Mouse (Mus musculus) heart, adult 2 months (tissue): ENCODE data around the gene Zbtb9. TPM values are rescaled to one million over a fixed set of nuclear protein-coding genes. Genes with fewer than 3 reads are reported as not detected.
"Not testable (repeated sequence)": the region's sequence is repeated elsewhere in the genome, so short reads cannot be mapped to it uniquely, and the experiment has no call there.

Experiments used
- DNase-seq, 2 experiments: peaks; one replicate each; pipeline ENCODE4 v3.0.0; 2021
- H3K27ac ChIP-seq: fragments of 200-600 bp; 2 replicates; pipeline ENCODE4 v1.8.1; 2022
- H3K27me3 ChIP-seq: fragments of 200-500 bp; 2 replicates; pipeline ENCODE4 v1.6.1; 2012; ENCODE audit warnings: mild to moderate bottlenecking, low read length, inconsistent platforms, mixed read lengths; ENCODE audit not compliant: control insufficient read depth, insufficient read depth
- H3K36me3 ChIP-seq: fragments of 200-500 bp; 2 replicates; pipeline ENCODE4 v1.6.1; 2012; ENCODE audit warnings: low read length, inconsistent platforms; ENCODE audit not compliant: control insufficient read depth, insufficient read depth
- H3K4me1 ChIP-seq: fragments of 200-500 bp; 2 replicates; pipeline ENCODE4 v1.6.1; 2011; ENCODE audit warnings: low read length; ENCODE audit not compliant: control insufficient read depth, insufficient read depth
- H3K4me3 ChIP-seq: fragments of 200-600 bp; 2 replicates; pipeline ENCODE4 v1.8.1; 2022
- H3K79me2 ChIP-seq: fragments of 200-500 bp; replicated peaks from 2 replicates; pipeline ENCODE4 v1.6.1; 2012; ENCODE audit warnings: mild to moderate bottlenecking, inconsistent platforms, low read length, moderate library complexity, mixed read lengths; ENCODE audit not compliant: control insufficient read depth, insufficient read depth
- H3K9ac ChIP-seq: fragments of 200-500 bp; 2 replicates; pipeline ENCODE4 v1.6.1; 2012; ENCODE audit warnings: low read depth, mild to moderate bottlenecking, control low read depth, inconsistent platforms, low read length, mixed read lengths
- CTCF ChIP-seq: fragments of 200-600 bp; IDR thresholded peaks from 2 replicates; pipeline ENCODE4 v1.8.1; 2022; ENCODE audit warnings: antibody characterized with exemption, mild to moderate bottlenecking, moderate library complexity
- EP300 ChIP-seq: fragments of 200-500 bp; IDR thresholded peaks from 2 replicates; pipeline ENCODE4 v1.6.1; 2011; ENCODE audit warnings: low read depth, low read length, control low read depth; ENCODE audit not compliant: insufficient read depth
- POLR2A ChIP-seq: fragments of 200-500 bp; IDR thresholded peaks from 2 replicates; pipeline ENCODE4 v1.6.1; 2011; ENCODE audit warnings: mild to moderate bottlenecking, low read depth, low read length, control low read depth; ENCODE audit not compliant: insufficient read depth
- WGBS: fragments of 180-500 bp; shearing (Covaris S2); methylation state at CpG from one replicate; pipeline ENCODE4 v1.1.7; 2018; 5-methylcytosine and 5-hydroxymethylcytosine counted together
- intact Hi-C: fragments of 180-260 bp; cut with DNase I; formaldehyde crosslinking; loops from one replicate; pipeline ENCODE4 v1.15.1; 2025
- polyA plus RNA-seq: library from polyadenylated mRNA; depleted of rRNA; stranded (reverse); fragments of >200 nt; gene quantifications from 2 replicates; pipeline ENCODE4 v1.2.3, GENCODE M21; 2012
- total RNA-seq, 2 experiments: library from RNA; stranded (reverse); gene quantifications; 2 replicates each; pipeline ENCODE4 v1.2.3; 2021

Gene Zbtb9
- total and polyA plus RNA-seq, 3 experiments, result 1.5 to 3.5 (median 2.4) TPM

DNA sequence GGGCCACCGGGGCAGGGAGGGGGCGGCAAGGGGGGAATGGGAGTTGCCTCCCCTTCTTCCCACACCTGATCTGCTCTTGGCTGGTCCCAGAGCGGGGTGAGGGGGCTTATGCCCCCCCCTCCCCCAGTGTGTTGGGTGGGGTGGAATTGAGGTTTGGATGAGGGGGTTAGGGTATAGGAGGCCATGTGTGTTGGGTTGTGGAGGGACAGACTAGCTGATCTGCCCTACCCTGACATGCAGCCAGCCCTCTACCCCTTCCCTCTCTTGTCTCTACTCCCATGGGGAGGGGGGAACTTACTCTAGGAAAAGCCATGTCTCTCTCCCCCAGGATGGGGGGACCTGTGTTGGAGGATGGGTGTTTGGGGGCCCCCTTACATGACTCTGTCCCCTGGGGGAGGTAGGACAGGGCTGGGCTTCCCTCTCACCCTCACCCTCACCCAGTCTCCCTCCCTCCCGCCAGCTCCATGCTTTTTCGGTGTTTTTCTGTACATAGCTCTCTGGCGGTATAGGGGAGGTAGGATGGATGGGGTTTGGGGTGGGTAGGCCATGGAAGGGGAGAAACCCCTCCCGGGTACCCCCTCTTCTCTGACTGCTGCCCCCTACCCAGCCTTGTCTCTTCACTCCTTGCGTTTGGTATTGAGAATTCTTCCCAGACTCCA lies 1.6 kb upstream of the Zbtb9 start:
- Histone ChIP-seq H3K4me3 (no peak overlapping the region), H3K27me3 (no peaks in the 10 kb centered on the region), H3K27ac (no peak overlapping the region), H3K79me2 (0 out of 2 replicates have a peak, but pooled peaks cover 3% of the 10 kb centered on the region), H3K36me3 (no peaks in the 10 kb centered on the region), H3K4me1 (peaks cover 3% of the 10 kb centered on the region; the same call in 1 of the 2 replicates), H3K9ac (no peak overlapping the region)
- 60% methylated on average over 8 of the region's 8 CpGs for WGBS
- no peak for DNase-seq
- intact Hi-C loops, result loop anchor here (5.0 kb wide), 1 partner anchor 54 kb away; the partner anchor contains the start of gene Kifc5b
- TF ChIP-seq EP300 (no peak), POLR2A (no peak), CTCF (no peak)

DNA sequence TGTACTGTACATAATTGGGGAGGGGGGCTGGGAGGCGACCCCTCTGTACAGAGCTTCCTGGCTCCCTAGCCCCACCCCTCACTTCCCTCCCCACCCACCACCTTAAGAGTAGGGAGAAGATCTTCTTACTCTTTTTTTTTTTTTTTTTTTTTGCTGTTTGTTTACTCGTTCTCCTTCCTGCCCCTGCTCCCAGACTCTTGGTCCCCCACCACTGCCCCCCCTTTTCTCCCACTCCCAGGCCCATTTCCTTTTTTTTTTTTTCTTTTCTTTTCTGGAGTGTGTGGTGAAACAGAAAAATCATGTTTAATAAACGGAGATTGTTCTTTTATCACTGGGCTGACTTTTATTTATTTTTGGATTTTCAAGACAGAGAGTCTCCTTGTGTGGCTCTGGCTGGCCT lies 860 bp upstream of the Zbtb9 start:
- Histone ChIP-seq H3K4me3 (peak overlapping the region; percentile 81), H3K9ac (peak overlapping the region; percentile 91), H3K79me2 (0 out of 2 replicates have a peak, but pooled peaks cover 3% of the 10 kb centered on the region), H3K4me1 (peaks cover 3% of the 10 kb centered on the region; the same call in 1 of the 2 replicates), H3K27ac (peak overlapping the region; percentile 91; the same call in 1 of the 2 replicates), H3K27me3 (no peaks in the 10 kb centered on the region), H3K36me3 (no peaks in the 10 kb centered on the region)
- TF ChIP-seq POLR2A, result no peak
- no peak for TF ChIP-seq CTCF
- no peak for DNase-seq
- intact Hi-C loops, result loop anchor here (2.0 to 5.0 kb wide), 3 partner anchors 25 to 55 kb away; partner anchors contain the start of genes Cuta and Kifc5b
- 2% methylated on average over 3 of the region's 3 CpGs for WGBS

DNA sequence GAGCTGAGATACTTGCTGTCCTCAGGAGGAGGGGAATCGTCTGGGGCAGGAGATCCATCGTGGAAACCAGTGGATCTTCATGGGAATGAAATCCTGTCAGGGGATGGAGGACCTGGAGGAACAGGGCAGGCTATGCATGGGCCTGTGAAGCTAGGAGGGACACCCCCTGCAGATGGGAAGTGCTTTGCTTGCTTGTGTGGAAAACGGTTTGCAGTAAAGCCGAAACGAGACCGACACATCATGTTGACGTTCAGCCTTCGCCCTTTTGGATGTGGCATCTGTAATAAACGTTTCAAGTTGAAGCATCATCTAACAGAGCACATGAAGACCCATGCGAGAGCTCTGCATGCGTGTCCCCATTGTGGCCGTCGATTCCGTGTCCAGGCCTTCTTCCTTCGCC lies 1.6 kb downstream of the Zbtb9 start:
- no peak for DNase-seq
- H3K79me2 ChIP-seq, result 0 out of 2 replicates have a peak, but pooled peaks cover 3% of the 10 kb centered on the region
- H3K9ac ChIP-seq, result no peak overlapping the region
- WGBS, result 90% methylated on average over 15 of the region's 15 CpGs
- H3K27me3 ChIP-seq, result no peaks in the 10 kb centered on the region
- no peaks in the 10 kb centered on the region for H3K36me3 ChIP-seq
- TF ChIP-seq POLR2A (no peak), EP300 (no peak), CTCF (no peak)
- no peak overlapping the region for H3K4me3 ChIP-seq
- peaks cover 3% of the 10 kb centered on the region; the same call in 1 of the 2 replicates for H3K4me1 ChIP-seq
- intact Hi-C loops, result loop anchor here (5.0 kb wide), 1 partner anchor 57 kb away; the partner anchor contains the start of gene Kifc5b
- no peak overlapping the region for H3K27ac ChIP-seq

DNA sequence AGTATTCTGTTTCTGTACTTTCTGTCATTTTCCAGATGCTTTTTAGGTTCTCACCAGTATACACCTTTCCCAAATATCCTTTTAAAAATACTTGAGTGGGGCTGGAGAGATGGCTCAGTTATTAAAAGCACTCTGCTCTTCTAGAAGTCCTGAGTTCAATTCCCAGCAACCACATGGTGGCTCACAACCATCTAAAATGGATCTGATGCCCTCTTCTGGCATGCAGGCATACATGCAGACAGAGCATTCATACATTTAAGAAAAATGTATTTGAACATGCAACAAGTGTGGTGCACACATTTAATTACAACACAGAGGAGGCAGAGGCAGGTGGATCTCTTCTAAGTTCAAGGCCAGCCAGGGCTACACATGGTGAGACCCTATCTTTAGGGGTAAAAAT lies 2.4 kb downstream of the Zbtb9 start:
- intact Hi-C loops, result no loop called here
- no peaks in the 10 kb centered on the region for H3K27me3 ChIP-seq
- no peaks in the 10 kb centered on the region for H3K36me3 ChIP-seq

DNA sequence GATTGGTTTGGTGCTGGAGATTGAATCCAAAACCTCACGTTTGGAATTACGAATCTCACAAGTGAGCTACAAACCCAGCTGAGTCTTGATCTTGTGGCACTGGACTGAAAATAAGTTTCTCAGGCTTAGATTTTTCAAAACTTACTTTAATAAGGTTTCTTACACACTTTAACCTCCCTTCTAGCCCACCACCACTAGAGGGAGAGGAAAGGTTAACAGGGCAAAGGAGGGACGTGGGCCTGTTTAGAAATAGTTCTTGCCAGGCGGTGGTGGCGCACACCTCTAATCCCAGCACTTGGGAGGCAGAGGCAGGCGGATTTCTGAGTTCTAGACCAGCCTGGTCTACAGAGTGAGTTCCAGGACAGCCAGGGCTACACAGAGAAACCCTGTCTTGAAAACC lies 4.4 kb downstream of the Zbtb9 start:
- H3K27me3 ChIP-seq, intact Hi-C loops, H3K4me3 ChIP-seq, H3K4me1 ChIP-seq, DNase-seq, H3K79me2 ChIP-seq, H3K36me3 ChIP-seq, H3K9ac ChIP-seq, H3K27ac ChIP-seq: not testable (repeated sequence)
- TF ChIP-seq CTCF, result 0 out of 2 replicates have a peak, but pooled peaks have one; percentile 16
- 93% methylated on average over 6 of the region's 6 CpGs for WGBS

More for the DNA sequence above, 2.4 kb downstream of the Zbtb9 start:
- Histone ChIP-seq H3K27ac (no peak overlapping the region), H3K9ac (no peak overlapping the region), H3K79me2 (0 out of 2 replicates have a peak, but pooled peaks cover 3% of the 10 kb centered on the region), H3K4me1 (peaks cover 3% of the 10 kb centered on the region; the same call in 1 of the 2 replicates), H3K4me3 (no peak overlapping the region)
- no peak for TF ChIP-seq EP300
- no peak for TF ChIP-seq POLR2A
- peak; percentile 35 for TF ChIP-seq CTCF
- DNase-seq, result no peak

DNA sequence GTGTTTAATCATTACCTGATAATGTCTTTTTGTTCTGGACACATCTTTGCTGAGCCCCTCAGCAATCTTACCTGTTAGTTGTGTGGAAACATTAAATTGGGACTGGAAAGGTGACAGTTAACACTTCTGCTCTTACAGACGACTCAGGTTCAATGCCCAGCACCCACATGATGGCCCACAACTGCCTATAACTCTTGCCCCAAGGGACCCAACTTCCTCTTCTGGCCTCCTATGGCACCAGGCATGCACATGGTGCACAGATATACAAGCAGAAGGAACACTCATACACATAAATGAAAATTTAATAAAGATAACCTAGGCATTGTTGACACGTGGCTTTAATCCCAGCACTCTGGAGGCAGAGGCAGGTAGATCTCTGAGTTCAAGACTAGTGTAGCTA lies 6.5 kb downstream of the Zbtb9 start:
- no peaks in the 10 kb centered on the region for H3K27me3 ChIP-seq
- TF ChIP-seq EP300 (no peak), CTCF (no peak), POLR2A (no peak)
- 0 out of 2 replicates have a peak, but pooled peaks cover 1% of the 10 kb centered on the region for H3K4me1 ChIP-seq
- no peaks in the 10 kb centered on the region for H3K79me2 ChIP-seq
- intact Hi-C loops, result no loop called here
- no peak overlapping the region for H3K27ac ChIP-seq
- no peak overlapping the region for H3K4me3 ChIP-seq
- no peak for DNase-seq
- 64% methylated on average over 2 of the region's 2 CpGs for WGBS
- no peaks in the 10 kb centered on the region for H3K36me3 ChIP-seq
- no peak overlapping the region for H3K9ac ChIP-seq
